Mouse (Mus musculus): ENCODE results near the gene Myl6b. TPM values are rescaled to one million over a fixed set of nuclear protein-coding genes. Genes with fewer than 3 reads are reported as not detected.

Myl6b gene
- polyA plus RNA-seq, 1 experiment from 2014 or later: 3.0 TPM

- 6% methylated on average over 11 of the region's 11 CpGs for WGBS
- Histone ChIP-seq H3K4me1 (replicated peaks; ENCODE audit: control insufficient read depth, insufficient read depth, low read length) (peaks cover 4% of the 10 kb centered on the region; the same call in 1 of the 2 replicates), H3K9ac (ENCODE audit: low read length) (peak overlapping the region; percentile 65; the same call in 1 of the 2 replicates), H3K9me3 (ENCODE audit: control insufficient read depth, low read length) (no peaks in the 10 kb centered on the region), H3K4me2 (ENCODE audit: low read depth, low read length, severe bottlenecking) (peak overlapping the region; percentile 99), H3K36me3 (ENCODE audit: control insufficient read depth, insufficient read depth, low read length) (no peaks in the 10 kb centered on the region), H3K4me3 (ENCODE audit: low read depth, low read length) (peak overlapping the region; percentile 64), H3K27ac (ENCODE audit: low read depth, low read length) (no peak overlapping the region), H3K27me3 (ENCODE audit: control insufficient read depth, insufficient read depth, low read length) (peaks cover 22% of the 10 kb centered on the region)
- DNase-seq (ENCODE audit: low spot score) (no peak), ATAC-seq (replicated peaks; ENCODE audit: low FRiP score) (no peak)
These were observed 25.7 kb upstream of the Myl6b start for GRCm38 (mm10) chr10:128524111-128524731.

GRCm38 (mm10) chr10:128522351-128522750, 23.9 kb upstream of the Myl6b start:
- H3K4me3 ChIP-seq (ENCODE audit: low read depth, low read length): no peak overlapping the region
- no peaks in the 10 kb centered on the region for H3K9me3 ChIP-seq (ENCODE audit: control insufficient read depth, low read length)
- no peak overlapping the region for H3K9ac ChIP-seq (ENCODE audit: low read length)
- H3K27me3 ChIP-seq (ENCODE audit: control insufficient read depth, insufficient read depth, low read length): peaks cover 28% of the 10 kb centered on the region
- DNase-seq (ENCODE audit: low spot score) (no peak), ATAC-seq (replicated peaks; ENCODE audit: low FRiP score) (no peak)
- 74% methylated on average over 6 of the region's 6 CpGs for WGBS
- H3K27ac ChIP-seq (ENCODE audit: low read depth, low read length): no peak overlapping the region
- H3K36me3 ChIP-seq (ENCODE audit: control insufficient read depth, insufficient read depth, low read length): no peaks in the 10 kb centered on the region
- peaks cover 4% of the 10 kb centered on the region; the same call in 1 of the 2 replicates for H3K4me1 ChIP-seq (replicated peaks; ENCODE audit: control insufficient read depth, insufficient read depth, low read length)
- H3K4me2 ChIP-seq (ENCODE audit: low read depth, low read length, severe bottlenecking): no peak overlapping the region

- no peak overlapping the region for H3K4me3 ChIP-seq (ENCODE audit: low read depth, low read length)
- H3K27ac ChIP-seq (ENCODE audit: low read depth, low read length): no peak overlapping the region
- H3K9ac ChIP-seq (ENCODE audit: low read length): no peak overlapping the region
- H3K36me3 ChIP-seq (ENCODE audit: control insufficient read depth, insufficient read depth, low read length): no peaks in the 10 kb centered on the region
- DNase-seq (ENCODE audit: low spot score) (no peak), ATAC-seq (replicated peaks; ENCODE audit: low FRiP score) (no peak)
- H3K27me3 ChIP-seq (ENCODE audit: control insufficient read depth, insufficient read depth, low read length): peaks cover 39% of the 10 kb centered on the region
- no peak overlapping the region for H3K4me2 ChIP-seq (ENCODE audit: low read depth, low read length, severe bottlenecking)
- H3K9me3 ChIP-seq (ENCODE audit: control insufficient read depth, low read length): no peaks in the 10 kb centered on the region
- peaks cover 4% of the 10 kb centered on the region; the same call in 1 of the 2 replicates for H3K4me1 ChIP-seq (replicated peaks; ENCODE audit: control insufficient read depth, insufficient read depth, low read length)
- 86% methylated on average over 16 of the region's 16 CpGs for WGBS
These were observed 22.1 kb upstream of the Myl6b start for GRCm38 (mm10) chr10:128520591-128520990.

- WGBS: 71% methylated on average over 7 of the region's 7 CpGs
- Histone ChIP-seq H3K4me1 (replicated peaks; ENCODE audit: control insufficient read depth, insufficient read depth, low read length) (peaks cover under 1% of the 10 kb centered on the region; the same call in 1 of the 2 replicates), H3K27ac (ENCODE audit: low read depth, low read length) (no peak overlapping the region), H3K9me3 (ENCODE audit: control insufficient read depth, low read length) (no peaks in the 10 kb centered on the region), H3K9ac (ENCODE audit: low read length) (no peak overlapping the region), H3K27me3 (ENCODE audit: control insufficient read depth, insufficient read depth, low read length) (peaks cover 31% of the 10 kb centered on the region), H3K4me3 (ENCODE audit: low read depth, low read length) (no peak overlapping the region), H3K4me2 (ENCODE audit: low read depth, low read length, severe bottlenecking) (no peak overlapping the region), H3K36me3 (ENCODE audit: control insufficient read depth, insufficient read depth, low read length) (no peaks in the 10 kb centered on the region)
- DNase-seq (ENCODE audit: low spot score) (peak; percentile 69), ATAC-seq (replicated peaks; ENCODE audit: low FRiP score) (no peak)
These were observed 20.3 kb upstream of the Myl6b start for GRCm38 (mm10) chr10:128518833-128519232.

GRCm38 (mm10) chr10:128516677-128517076, 18.2 kb upstream of the Myl6b start:
- no peak overlapping the region for H3K4me2 ChIP-seq (ENCODE audit: low read depth, low read length, severe bottlenecking)
- no peaks in the 10 kb centered on the region for H3K4me1 ChIP-seq (replicated peaks; ENCODE audit: control insufficient read depth, insufficient read depth, low read length)
- no peaks in the 10 kb centered on the region; the same call in 1 of the 2 replicates for H3K36me3 ChIP-seq (ENCODE audit: control insufficient read depth, insufficient read depth, low read length)
- H3K9me3 ChIP-seq (ENCODE audit: control insufficient read depth, low read length): no peaks in the 10 kb centered on the region
- ATAC-seq (replicated peaks; ENCODE audit: low FRiP score) (no peak), DNase-seq (ENCODE audit: low spot score) (no peak)
- WGBS: 15% methylated on average over 6 of the region's 6 CpGs
- no peak overlapping the region for H3K27ac ChIP-seq (ENCODE audit: low read depth, low read length)
- no peak overlapping the region for H3K9ac ChIP-seq (ENCODE audit: low read length)
- H3K4me3 ChIP-seq (ENCODE audit: low read depth, low read length): no peak overlapping the region
- H3K27me3 ChIP-seq (ENCODE audit: control insufficient read depth, insufficient read depth, low read length): peaks cover 23% of the 10 kb centered on the region

GRCm38 (mm10) chr10:128516029-128516428, 17.5 kb upstream of the Myl6b start:
- no peaks in the 10 kb centered on the region for H3K9me3 ChIP-seq (ENCODE audit: control insufficient read depth, low read length)
- no peak overlapping the region for H3K9ac ChIP-seq (ENCODE audit: low read length)
- no peak overlapping the region for H3K27ac ChIP-seq (ENCODE audit: low read depth, low read length)
- no peaks in the 10 kb centered on the region; the same call in 1 of the 2 replicates for H3K36me3 ChIP-seq (ENCODE audit: control insufficient read depth, insufficient read depth, low read length)
- WGBS: 9% methylated on average over 20 of the region's 20 CpGs
- H3K4me2 ChIP-seq (ENCODE audit: low read depth, low read length, severe bottlenecking): peak overlapping the region; percentile 18; the same call in 1 of the 2 replicates
- no peaks in the 10 kb centered on the region for H3K4me1 ChIP-seq (replicated peaks; ENCODE audit: control insufficient read depth, insufficient read depth, low read length)
- ATAC-seq (replicated peaks; ENCODE audit: low FRiP score) (no peak), DNase-seq (ENCODE audit: low spot score) (no peak)
- peaks cover 23% of the 10 kb centered on the region for H3K27me3 ChIP-seq (ENCODE audit: control insufficient read depth, insufficient read depth, low read length)
- H3K4me3 ChIP-seq (ENCODE audit: low read depth, low read length): no peak overlapping the region

GRCm38 (mm10) chr10:128515044-128515443, 16.6 kb upstream of the Myl6b start:
- WGBS: 85% methylated on average over 4 of the region's 4 CpGs

GRCm38 (mm10) chr10:128511761-128512160, 13.3 kb upstream of the Myl6b start:
- WGBS: 84% methylated on average over 12 of the region's 12 CpGs
- H3K9me3 ChIP-seq (ENCODE audit: control insufficient read depth, low read length): no peaks in the 10 kb centered on the region
- H3K9ac ChIP-seq (ENCODE audit: low read length): no peak overlapping the region
- H3K4me2 ChIP-seq (ENCODE audit: low read depth, low read length, severe bottlenecking): no peak overlapping the region
- H3K27ac ChIP-seq (ENCODE audit: low read depth, low read length): no peak overlapping the region
- ATAC-seq (replicated peaks; ENCODE audit: low FRiP score) (no peak), DNase-seq (ENCODE audit: low spot score) (no peak)
- H3K27me3 ChIP-seq (ENCODE audit: control insufficient read depth, insufficient read depth, low read length): peaks cover 10% of the 10 kb centered on the region
- H3K4me1 ChIP-seq (replicated peaks; ENCODE audit: control insufficient read depth, insufficient read depth, low read length): no peaks in the 10 kb centered on the region
- H3K36me3 ChIP-seq (ENCODE audit: control insufficient read depth, insufficient read depth, low read length): no peaks in the 10 kb centered on the region; the same call in 1 of the 2 replicates
- no peak overlapping the region for H3K4me3 ChIP-seq (ENCODE audit: low read depth, low read length)

More at GRCm38 (mm10) chr10:128515044-128515443, 16.6 kb upstream of the Myl6b start:
- Histone ChIP-seq H3K9me3 (ENCODE audit: control insufficient read depth, low read length) (no peaks in the 10 kb centered on the region), H3K4me1 (replicated peaks; ENCODE audit: control insufficient read depth, insufficient read depth, low read length) (no peaks in the 10 kb centered on the region), H3K4me3 (ENCODE audit: low read depth, low read length) (no peak overlapping the region), H3K27me3 (ENCODE audit: control insufficient read depth, insufficient read depth, low read length) (peaks cover 23% of the 10 kb centered on the region), H3K4me2 (ENCODE audit: low read depth, low read length, severe bottlenecking) (no peak overlapping the region), H3K9ac (ENCODE audit: low read length) (no peak overlapping the region), H3K36me3 (ENCODE audit: control insufficient read depth, insufficient read depth, low read length) (no peaks in the 10 kb centered on the region; the same call in 1 of the 2 replicates), H3K27ac (ENCODE audit: low read depth, low read length) (no peak overlapping the region)
- no peak for ATAC-seq (replicated peaks; ENCODE audit: low FRiP score)
- DNase-seq (ENCODE audit: low spot score): peak; percentile 35

GRCm38 (mm10) chr10:128511189-128511588, 12.7 kb upstream of the Myl6b start:
- H3K4me2 ChIP-seq (ENCODE audit: low read depth, low read length, severe bottlenecking): no peak overlapping the region
- H3K27me3 ChIP-seq (ENCODE audit: control insufficient read depth, insufficient read depth, low read length): peaks cover 4% of the 10 kb centered on the region
- no peak overlapping the region for H3K4me3 ChIP-seq (ENCODE audit: low read depth, low read length)
- DNase-seq (ENCODE audit: low spot score) (no peak), ATAC-seq (replicated peaks; ENCODE audit: low FRiP score) (no peak)
- no peaks in the 10 kb centered on the region for H3K9me3 ChIP-seq (ENCODE audit: control insufficient read depth, low read length)
- 92% methylated on average over 9 of the region's 9 CpGs for WGBS
- H3K9ac ChIP-seq (ENCODE audit: low read length): no peak overlapping the region
- no peak overlapping the region for H3K27ac ChIP-seq (ENCODE audit: low read depth, low read length)
- H3K36me3 ChIP-seq (ENCODE audit: control insufficient read depth, insufficient read depth, low read length): no peaks in the 10 kb centered on the region; the same call in 1 of the 2 replicates
- no peaks in the 10 kb centered on the region for H3K4me1 ChIP-seq (replicated peaks; ENCODE audit: control insufficient read depth, insufficient read depth, low read length)
